Mouse (Mus musculus): Measurements from ENCODE around the gene Mrpl43.

DNA sequence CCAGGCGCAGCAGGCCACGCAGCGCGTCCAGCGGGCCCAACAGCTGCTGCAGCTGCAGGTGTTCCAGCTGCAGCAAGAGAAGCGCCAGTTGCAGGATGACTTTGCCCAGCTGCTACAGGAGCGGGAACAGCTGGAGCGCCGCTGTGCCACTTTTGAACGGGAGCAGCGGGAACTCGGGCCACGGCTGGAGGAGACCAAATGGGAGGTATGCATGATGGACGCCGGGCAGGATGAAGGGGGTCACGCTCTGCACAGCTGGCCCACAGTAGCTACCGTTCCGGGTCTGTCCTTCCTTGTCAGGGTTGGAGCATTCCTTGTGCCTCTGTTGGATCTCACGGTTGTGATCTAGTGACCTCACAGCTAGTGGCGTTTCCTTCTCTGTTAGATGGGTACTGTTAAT lies 18.5 kb upstream of the Mrpl43 start:
- TF ChIP-seq EP300 (IDR thresholded peaks at IDR 0.05; ENCODE audit: low read length) = no peak
- TF ChIP-seq CTCF (conservative IDR thresholded peaks at IDR 0.05 in 1 of 2, IDR thresholded peaks at IDR 0.05 in 1 of 2; ENCODE audit: low read depth in 2 of 2, low read length in 2 of 2) = no peak
- TF ChIP-seq USF1 (IDR thresholded peaks at IDR 0.05; ENCODE audit: low read depth, low read length) = no peak
- no peak for TF ChIP-seq ETS1 (conservative IDR thresholded peaks at IDR 0.05; ENCODE audit: low read depth, low read length)
- TF ChIP-seq MAFK (IDR thresholded peaks at IDR 0.05; ENCODE audit: insufficient replicate concordance, low read length) = no peak
- no peak for TF ChIP-seq SMC3 (IDR thresholded peaks at IDR 0.05; ENCODE audit: low read depth, low read length)
- TF ChIP-seq JUND (conservative IDR thresholded peaks at IDR 0.05; ENCODE audit: low read depth, low read length) = no peak
- TF ChIP-seq NRF1 (IDR thresholded peaks at IDR 0.05; ENCODE audit: low read depth, low read length) = no peak
- no peak for TF ChIP-seq MAZ (IDR thresholded peaks at IDR 0.05; ENCODE audit: low read depth, low read length)
- TF ChIP-seq POLR2A (IDR thresholded peaks at IDR 0.05; ENCODE audit: low read depth, low read length) = no peak

Data from CH12.LX (cell line).